In the genomic region with DNA sequence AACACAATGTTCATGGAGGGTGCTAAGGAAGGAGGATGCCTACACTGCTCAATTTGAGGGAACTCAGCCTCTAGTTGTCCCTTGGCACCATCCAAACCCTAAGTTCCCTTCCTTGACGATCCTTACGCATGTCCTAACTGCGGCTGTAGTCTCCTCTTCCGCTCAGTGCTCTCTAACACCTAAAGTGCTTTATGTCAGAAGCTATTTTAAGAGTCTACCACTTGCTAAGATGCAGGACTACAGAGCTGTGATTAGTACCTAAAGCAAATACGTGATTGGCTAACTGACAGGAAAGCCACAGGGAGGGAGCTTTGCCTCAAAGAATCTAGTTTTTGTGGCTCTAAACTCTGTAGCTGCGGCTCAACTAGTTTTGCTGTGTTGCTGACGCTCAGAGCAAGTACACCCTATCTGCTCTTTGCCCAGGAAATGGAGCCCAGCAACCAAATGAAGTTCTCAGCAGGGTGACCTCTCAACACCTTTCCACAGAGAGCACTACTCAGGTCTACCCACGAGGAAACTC, we compare ENCODE assay signal across 13 mouse cellular contexts. TPM values are rescaled to one million over a fixed set of nuclear protein-coding genes. Genes with fewer than 3 reads are reported as not detected.
DNase-seq lines count a peak whose midpoint lies in the region; ATAC-seq and TF ChIP-seq lines count a peak whose summit lies in the region.
"Had no signal": no experiment of that assay in that cellular context is flagged by ENCODE, and none has a peak within 500 bp of the region (broad histone marks: within the 10 kb centered on the region; RNA-seq: fewer than 3 reads in every experiment).

No protein-coding gene starts in this region.

- no peak for ATAC-seq in kidney, embryonic 15.5 days (replicated peaks; ENCODE audit: low FRiP score)

- no peaks in the 10 kb centered on the region for H3K9me3 ChIP-seq in kidney, embryonic 15.5 days (replicated peaks)
- H3K9me3 ChIP-seq: midbrain, embryonic 12.5 days had no signal

- no peak for DNase-seq in kidney, postnatal 36 days
- peak; percentile 35 for DNase-seq in thymus, postnatal 14 days
- DNase-seq in thymus, adult 18-20 months = no peak
- no peak for DNase-seq in adrenal gland, postnatal 4 days (ENCODE audit: low spot score in 2 of 2)
- DNase-seq in retina, embryonic 14.5 days (ENCODE audit: low spot score) = no peak
- DNase-seq: cerebellum, postnatal 14 days; kidney, adult 8-10 months had no signal

- TF ChIP-seq POLR2A in embryonic fibroblast, embryonic 13.5 days (IDR thresholded peaks at IDR 0.05; ENCODE audit: low read depth, low read length) = no peak

- no peaks in the 10 kb centered on the region for H3K27me3 ChIP-seq in kidney, embryonic 15.5 days
- H3K27me3 ChIP-seq: midbrain, embryonic 12.5 days had no signal

- TF ChIP-seq CTCF in embryonic fibroblast, embryonic 13.5 days (IDR thresholded peaks at IDR 0.05; ENCODE audit: borderline replicate concordance, insufficient read depth, low read length) = no peak

- 74% methylated on average over 8 of the region's 8 CpGs for WGBS in kidney, embryonic 15.5 days

- H3K4me1 ChIP-seq in kidney, embryonic 15.5 days = peaks cover 93% of the 10 kb centered on the region
- H3K4me1 ChIP-seq in embryonic fibroblast, embryonic 13.5 days (ENCODE audit: control insufficient read depth, insufficient read depth, low read length) = peaks cover 34% of the 10 kb centered on the region

- peaks cover 11% of the 10 kb centered on the region for H3K36me3 ChIP-seq in kidney, embryonic 15.5 days
- H3K36me3 ChIP-seq: midbrain, embryonic 12.5 days had no signal

- peak overlapping the region; percentile 14 for H3K27ac ChIP-seq in kidney, embryonic 15.5 days
- peak overlapping the region; percentile 94; the same call in 1 of the 2 replicates for H3K27ac ChIP-seq in embryonic fibroblast, embryonic 13.5 days (ENCODE audit: insufficient read depth, low read length)
- H3K27ac ChIP-seq: liver, embryonic 14.5 days; midbrain, embryonic 12.5 days had no signal

- no peak overlapping the region for H3K4me3 ChIP-seq in kidney, embryonic 15.5 days (replicated peaks)
- no peak overlapping the region for H3K4me3 ChIP-seq in embryonic fibroblast, embryonic 13.5 days (ENCODE audit: insufficient read depth, low read length)
- H3K4me3 ChIP-seq: midbrain, embryonic 12.5 days had no signal

- H3K9ac ChIP-seq in kidney, embryonic 15.5 days = no peak overlapping the region
- H3K9ac ChIP-seq: liver, embryonic 14.5 days; midbrain, embryonic 12.5 days had no signal

- H3K4me2 ChIP-seq in kidney, embryonic 15.5 days = no peak overlapping the region
- H3K4me2 ChIP-seq: midbrain, embryonic 12.5 days had no signal

RNA-seq across cellular contexts. Expression of gene Fmnl3, which starts 34.4 kb away (rescaled TPM):
- polyA plus RNA-seq in kidney, embryonic 15.5 days (2015; fragmentation: Nextera tagmentation; extraction: Ambion mirVana) = 31.7 and 32.4 TPM in 2 replicates
- polyA plus RNA-seq in embryonic fibroblast, embryonic 13.5 days (2011; ENCODE audit: insufficient read length, low read depth, missing spikeins) = 49.5 and 51.2 TPM in 2 replicates
- total RNA-seq in adrenal gland, postnatal 4 days (2021) = 10 to 100 TPM; 41.0 to 45.6 TPM

RNA-seq across cellular contexts. Expression of gene Fam186b, which starts 40.2 kb away (rescaled TPM):
- polyA plus RNA-seq in kidney, embryonic 15.5 days (2015; fragmentation: Nextera tagmentation; extraction: Ambion mirVana) = 0.21 and 0.43 TPM in 2 replicates
- not detected in 2 replicates for polyA plus RNA-seq in embryonic fibroblast, embryonic 13.5 days (2011; ENCODE audit: insufficient read length, low read depth, missing spikeins)
- total RNA-seq in adrenal gland, postnatal 4 days (2021) = 1 to 10 TPM; 1.6 to 2.4 TPM
- total RNA-seq: neutrophil, adult 5-6 weeks had no signal
- polyA plus RNA-seq: small intestine, adult 2 months had no signal

RNA-seq across cellular contexts. Expression of gene Prpf40b, which starts 41.0 kb away (rescaled TPM):
- polyA plus RNA-seq in kidney, embryonic 15.5 days (2015; fragmentation: Nextera tagmentation; extraction: Ambion mirVana) = 56.4 and 66.5 TPM in 2 replicates
- polyA plus RNA-seq in embryonic fibroblast, embryonic 13.5 days (2011; ENCODE audit: insufficient read length, low read depth, missing spikeins) = 24.4 and 25.7 TPM in 2 replicates
- total RNA-seq in adrenal gland, postnatal 4 days (2021) = 10 to 100 TPM; 68.7 to 77.8 TPM

RNA-seq across cellular contexts. Expression of gene Tmbim6, which starts 56.8 kb away (rescaled TPM):
- 502 and 516 TPM in 2 replicates for polyA plus RNA-seq in kidney, embryonic 15.5 days (2015; fragmentation: Nextera tagmentation; extraction: Ambion mirVana)
- 419 and 479 TPM in 2 replicates for polyA plus RNA-seq in embryonic fibroblast, embryonic 13.5 days (2011; ENCODE audit: insufficient read length, low read depth, missing spikeins)
- 100 to 1,000 TPM; 520 to 533 TPM for total RNA-seq in adrenal gland, postnatal 4 days (2021)
